Mouse (Mus musculus) gastrocnemius, postnatal 4 days (tissue): ENCODE data around the gene Tex19.1. TPM values are rescaled to one million over a fixed set of nuclear protein-coding genes. Genes with fewer than 3 reads are reported as not detected.
A peak's percentile ranks its signal among the peaks of the same experiment; 100 is the strongest.

Source experiments
- DNase-seq, 2 experiments: peaks; one replicate each; pipeline ENCODE4 v3.0.0; 2021 to 2022; ENCODE audit warnings: low spot score in 2 of 2, mixed read lengths in 2 of 2
- total RNA-seq, 2 experiments: library from RNA; stranded (reverse); gene quantifications; 2 replicates each; pipeline ENCODE4 v1.2.3; 2021

Gene Tex19.1
- total RNA-seq, 2 experiments from 2014 or later = 0.15 TPM; not detected in 1

DNA sequence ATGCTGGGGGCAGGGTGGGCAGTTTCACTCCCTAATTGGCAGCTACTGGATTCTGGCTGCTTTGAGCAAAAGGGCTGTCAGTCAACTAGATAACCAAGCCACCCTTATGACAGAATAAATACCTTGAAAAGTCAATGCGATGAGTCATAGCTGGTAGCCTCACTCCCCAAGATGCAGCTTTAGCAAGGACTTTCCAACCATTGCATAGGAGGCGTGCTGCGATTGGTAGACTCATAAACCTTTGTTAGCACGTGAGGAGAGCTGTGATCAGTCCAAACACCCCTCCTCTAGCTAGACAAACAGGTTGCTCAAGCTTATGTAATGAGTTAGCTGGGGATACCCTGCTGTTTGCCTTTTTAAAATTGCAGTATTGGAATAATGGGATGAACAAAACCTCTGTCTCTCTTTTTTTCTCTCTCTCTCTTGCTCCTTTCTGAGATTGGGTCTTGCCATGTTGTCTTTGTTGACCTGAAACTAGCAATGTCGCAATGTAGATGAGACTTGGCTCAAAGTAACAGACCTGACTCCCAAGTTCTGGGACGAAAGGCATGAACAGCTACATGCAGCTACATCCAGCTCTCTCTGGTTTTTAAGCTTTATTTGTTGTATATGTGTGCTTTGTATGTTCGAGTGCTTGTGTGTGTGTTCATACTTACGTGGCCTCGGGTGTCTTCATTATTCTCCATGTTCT lies 2.5 kb upstream of the Tex19.1 start:
- no peak for DNase-seq

GRCm38 (mm10) chr11:121148193-121148592 lies 2.2 kb downstream of the Tex19.1 start:
- DNase-seq = no peak

DNA sequence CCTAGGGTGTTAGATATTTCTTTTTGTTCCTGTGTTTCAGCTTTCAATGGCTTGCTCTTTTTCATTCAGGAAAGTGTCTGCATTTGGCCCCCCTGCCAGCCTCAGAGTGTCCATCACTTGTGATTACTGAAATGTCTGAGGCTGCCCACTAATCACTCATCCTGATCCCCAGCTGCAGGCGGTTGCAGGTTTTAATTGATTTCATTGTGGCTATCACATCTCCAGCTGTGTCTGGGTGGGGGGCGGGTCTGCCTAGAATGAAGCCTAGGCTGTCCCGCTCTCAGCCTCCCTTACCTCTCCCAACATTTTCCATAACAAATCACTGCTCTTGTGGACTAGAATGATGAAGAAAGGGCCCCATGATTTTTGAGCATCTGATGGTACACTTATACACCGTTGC lies 8.3 kb downstream of the Tex19.1 start:
- DNase-seq = no peak

DNA sequence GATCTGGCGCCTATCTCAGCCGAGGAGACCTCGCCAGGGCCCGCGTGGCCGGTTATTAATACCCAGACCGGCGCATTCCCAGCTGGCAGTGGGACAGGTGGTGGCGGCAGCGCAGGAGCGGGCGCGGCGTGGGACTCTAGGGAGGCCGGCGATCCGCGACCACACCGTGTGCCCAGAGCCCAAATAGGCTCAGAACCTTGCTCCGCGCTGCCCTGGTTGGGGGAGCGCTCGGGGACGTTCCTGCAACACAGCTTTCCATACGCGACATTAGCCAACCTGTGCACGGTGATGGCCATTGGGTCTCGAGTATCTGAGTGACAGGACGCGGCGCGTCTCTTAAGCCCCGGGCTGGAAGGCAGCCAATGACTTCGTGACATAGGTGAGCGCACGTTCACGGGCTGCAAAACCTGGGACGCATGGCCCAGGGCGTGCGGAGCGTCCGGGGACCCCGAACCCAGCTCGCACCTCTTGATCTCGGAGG lies 10.5 kb downstream of the Tex19.1 start:
- DNase-seq = peak; percentile 55 to 70

- no peak for DNase-seq
Measured at GRCm38 (mm10) chr11:121159971-121160370, 14.0 kb downstream of the Tex19.1 start, which contains the start of gene Uts2r. TSS of gene Uts2r (plus strand) at chr11:121160271.

DNA sequence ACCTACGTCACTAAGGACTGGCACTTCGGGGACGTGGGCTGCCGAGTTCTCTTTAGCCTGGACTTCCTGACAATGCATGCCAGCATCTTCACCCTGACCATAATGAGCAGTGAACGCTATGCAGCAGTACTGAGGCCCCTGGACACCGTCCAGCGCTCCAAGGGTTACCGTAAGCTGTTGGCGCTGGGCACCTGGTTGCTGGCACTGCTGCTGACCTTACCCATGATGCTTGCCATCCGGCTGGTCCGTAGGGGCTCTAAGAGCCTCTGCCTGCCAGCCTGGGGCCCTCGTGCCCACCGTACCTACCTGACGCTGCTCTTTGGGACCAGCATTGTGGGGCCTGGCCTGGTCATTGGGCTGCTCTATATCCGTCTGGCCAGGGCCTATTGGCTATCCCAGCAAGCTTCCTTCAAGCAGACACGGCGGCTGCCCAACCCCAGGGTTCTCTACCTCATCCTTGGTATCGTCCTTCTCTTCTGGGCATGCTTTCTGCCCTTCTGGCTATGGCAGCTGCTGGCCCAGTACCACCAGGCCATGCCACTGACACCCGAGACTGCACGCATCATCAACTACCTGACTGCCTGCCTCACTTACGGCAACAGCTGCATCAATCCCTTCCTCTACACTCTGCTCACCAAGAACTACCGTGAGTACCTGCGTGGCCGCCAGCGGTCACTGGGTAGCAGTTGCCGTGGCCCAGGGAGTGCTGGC lies 14.8 kb downstream of the Tex19.1 start:
- DNase-seq = no peak

- no peak for DNase-seq
Measured at GRCm38 (mm10) chr11:121163751-121164150, 17.8 kb downstream of the Tex19.1 start.

GRCm38 (mm10) chr11:121173203-121173602 lies 27.3 kb downstream of the Tex19.1 start:
- DNase-seq = peak in 1 of 2 experiments; percentile 27

- no peak for DNase-seq
Measured at GRCm38 (mm10) chr11:121174234-121174633, 28.3 kb downstream of the Tex19.1 start.

DNA sequence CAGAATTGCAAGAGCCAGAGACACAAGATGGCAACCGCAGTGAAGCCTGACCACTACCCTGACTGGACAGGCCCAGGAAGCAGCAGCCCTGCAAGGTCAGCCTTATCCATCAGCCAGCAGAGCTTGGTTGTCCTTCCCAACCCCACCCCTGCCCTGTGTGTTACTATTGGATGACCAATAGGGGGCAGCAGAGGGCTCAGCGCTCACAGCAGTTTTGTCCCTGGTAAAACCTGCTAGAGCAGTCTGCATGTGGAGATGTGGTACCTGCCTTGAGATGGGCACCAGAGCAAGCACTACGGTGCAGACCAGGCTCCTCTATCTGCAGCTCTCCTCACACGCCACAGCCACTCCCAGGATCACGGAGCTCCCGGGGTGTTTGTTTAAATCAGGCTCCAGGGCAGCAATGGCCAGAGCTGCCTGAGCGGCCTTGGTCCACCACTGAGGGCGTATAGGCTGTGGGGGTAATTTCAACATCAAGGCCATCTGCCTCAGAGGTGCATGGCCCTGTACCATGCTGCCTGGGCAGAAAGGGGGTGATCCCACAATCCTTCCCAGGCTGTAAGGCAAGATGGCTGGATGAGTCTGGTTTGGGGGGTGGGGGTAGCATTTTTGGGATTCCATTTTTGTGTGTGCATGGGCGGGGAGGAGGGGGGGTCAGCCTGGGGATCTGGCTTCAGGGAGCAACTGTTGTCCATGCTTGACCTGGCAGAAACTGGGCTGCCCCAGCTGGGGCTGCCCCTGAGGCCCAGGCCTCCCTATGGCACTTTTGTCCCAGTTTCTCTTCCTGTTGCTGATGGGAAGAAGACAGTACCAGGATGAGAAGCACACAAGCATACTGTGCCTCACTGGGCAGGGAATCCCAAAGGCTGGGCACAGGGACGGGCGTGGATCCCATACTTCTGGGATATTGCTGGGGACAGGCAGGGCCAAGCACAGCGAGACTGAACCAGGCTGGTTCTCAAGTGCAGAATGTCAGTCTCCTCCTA lies 30.6 kb downstream of the Tex19.1 start:
- peak in 1 of 2 experiments; percentile 53 for DNase-seq

DNA sequence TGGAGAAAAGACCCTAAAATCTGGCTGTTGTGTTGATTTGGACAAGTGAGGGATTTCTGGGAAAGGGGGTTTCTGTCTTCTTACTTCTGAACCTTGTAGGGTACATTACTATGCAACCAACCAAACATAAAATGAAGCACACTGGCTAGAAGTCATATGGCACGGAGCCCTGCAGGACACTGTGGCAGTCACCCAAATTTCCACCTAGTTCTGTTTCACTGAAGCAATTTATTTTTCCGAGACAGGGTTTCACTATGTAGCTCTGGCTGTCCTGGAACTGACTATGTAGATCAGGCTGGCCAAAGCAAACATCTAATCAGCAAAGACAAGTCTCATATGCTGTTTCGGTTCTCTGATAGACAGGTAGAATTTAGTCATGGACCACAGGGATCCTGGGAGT lies 43.7 kb downstream of the Tex19.1 start:
- DNase-seq = no peak

GRCm38 (mm10) chr11:121192742-121193141 lies 46.8 kb downstream of the Tex19.1 start:
- no peak for DNase-seq

- no peak for DNase-seq
Measured at GRCm38 (mm10) chr11:121193415-121193814, 47.5 kb downstream of the Tex19.1 start.

Other genes with a start within 250 kb of the Tex19.1 start
- gene Ccdc57, start 213.3 kb upstream of the Tex19.1 start, total RNA-seq = 1 to 10 TPM; 6.2 TPM
- gene Slc16a3, start 197.7 kb upstream of the Tex19.1 start, total RNA-seq = 100 to 1,000 TPM; 151 to 160 TPM
- gene Csnk1d, start 154.8 kb upstream of the Tex19.1 start, total RNA-seq = 100 to 1,000 TPM in 1 of 2 experiments, 10 to 100 TPM in 1; 85.4 to 111 TPM
- not detected for gene Cd7, start 106.7 kb upstream of the Tex19.1 start, total RNA-seq
- not detected for gene Sectm1b, start 82.6 kb upstream of the Tex19.1 start, total RNA-seq
- gene Sectm1a, start 64.9 kb upstream of the Tex19.1 start, total RNA-seq = not detected
- not detected for gene Tex19.2, start 27.5 kb upstream of the Tex19.1 start, total RNA-seq
- gene Uts2r, start 14.1 kb downstream of the Tex19.1 start, total RNA-seq = 1 to 10 TPM; 3.6 to 5.1 TPM
- 10 to 100 TPM; 14.4 to 14.8 TPM for gene Hexdc, start 58.3 kb downstream of the Tex19.1 start, total RNA-seq
- gene Ogfod3, start 58.6 kb downstream of the Tex19.1 start, total RNA-seq = 10 to 100 TPM; 14.6 to 14.7 TPM
- 10 to 100 TPM; 14.2 to 15.5 TPM for gene Cybc1, start 83.2 kb downstream of the Tex19.1 start, total RNA-seq
- gene Narf, start 91.1 kb downstream of the Tex19.1 start, total RNA-seq = 10 to 100 TPM; 36.7 to 38.8 TPM
- gene Foxk2, start 113.8 kb downstream of the Tex19.1 start, total RNA-seq = 10 to 100 TPM; 36.4 to 37.5 TPM
- gene Wdr45b, start 208.3 kb downstream of the Tex19.1 start, total RNA-seq = 10 to 100 TPM; 60.8 to 61.9 TPM
- 10 to 100 TPM; 52.7 to 53.0 TPM for gene Rab40b, start 242.1 kb downstream of the Tex19.1 start, total RNA-seq